Mouse (Mus musculus) hindbrain, embryonic 15.5 days (tissue): Measurements from ENCODE around the gene Ppp2r3a. TPM values are rescaled to one million over a fixed set of nuclear protein-coding genes. Genes with fewer than 3 reads are reported as not detected.

Source experiments
- ATAC-seq: fragments of 200-750 bp; cut with Nextera tagmentation; 2 replicates; pipeline ENCODE4 v1.8.0; 2017; ENCODE audit warnings: low read depth, moderate number of reproducible peaks, moderate TSS enrichment; ENCODE audit not compliant: low FRiP score
- H3K27ac ChIP-seq: fragments of 300-500 bp; sonication (generic); replicated peaks from 2 replicates; pipeline ENCODE4 v1.5.1; 2015; ENCODE audit warnings: mild to moderate bottlenecking, inconsistent platforms
- H3K27me3 ChIP-seq: fragments of 300-500 bp; sonication (generic); 2 replicates; pipeline ENCODE4 v1.6.1; 2015; ENCODE audit warnings: control low read depth, inconsistent platforms
- H3K36me3 ChIP-seq: fragments of 300-500 bp; sonication (generic); 2 replicates; pipeline ENCODE4 v1.6.1; 2015; ENCODE audit warnings: control low read depth, inconsistent platforms
- H3K4me1 ChIP-seq: fragments of 300-500 bp; sonication (generic); replicated peaks from 2 replicates; pipeline ENCODE4 v1.6.1; 2015; ENCODE audit warnings: control low read depth, inconsistent platforms
- H3K4me2 ChIP-seq: fragments of 300-500 bp; sonication (generic); 2 replicates; pipeline ENCODE4 v1.6.1; 2015; ENCODE audit warnings: moderate library complexity, mild to moderate bottlenecking, inconsistent platforms
- H3K4me3 ChIP-seq: fragments of 300-500 bp; sonication (generic); 2 replicates; pipeline ENCODE4 v1.5.1; 2015; ENCODE audit warnings: mild to moderate bottlenecking, inconsistent platforms
- H3K9ac ChIP-seq: fragments of 300-500 bp; sonication (generic); 2 replicates; pipeline ENCODE4 v1.6.1; 2015; ENCODE audit warnings: inconsistent platforms
- H3K9me3 ChIP-seq: fragments of 300-500 bp; sonication (generic); 2 replicates; pipeline ENCODE4 v1.6.1; 2016; ENCODE audit warnings: control low read depth, inconsistent platforms
- WGBS: fragments of 180-500 bp; shearing (Covaris S2); methylation state at CpG from one replicate; pipeline ENCODE4 v1.1.7; 2015; 5-methylcytosine and 5-hydroxymethylcytosine counted together
- polyA plus RNA-seq: library from polyadenylated mRNA; unstranded; fragments of >200 nt; fragmentation: Nextera tagmentation; extraction: Ambion mirVana; gene quantifications from 2 replicates; pipeline ENCODE4 v1.2.1, GENCODE M21; 2015

The Ppp2r3a gene
- polyA plus RNA-seq, 1 experiment from 2014 or later, result 23.3 TPM

DNA sequence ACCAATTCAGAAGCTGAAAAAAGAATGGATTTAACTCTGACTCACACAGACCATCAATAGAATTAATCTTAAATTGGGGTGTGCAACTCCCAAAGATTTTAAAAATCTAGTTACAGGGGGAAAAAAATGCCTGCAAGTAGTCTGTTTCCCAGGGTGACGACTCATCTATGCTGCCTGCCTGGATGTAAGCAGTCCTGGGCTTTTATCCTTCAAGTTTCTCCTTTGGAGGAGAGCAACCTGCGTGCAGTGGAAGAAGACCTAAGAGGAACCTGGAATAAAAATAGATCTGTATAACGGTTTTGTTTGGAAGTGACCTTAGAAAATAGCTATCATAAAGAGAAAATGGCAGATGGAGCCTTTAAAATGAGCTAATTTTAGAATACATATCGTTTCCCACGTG, 179.1 kb downstream of the Ppp2r3a start:
- Histone ChIP-seq H3K4me3 (no peak overlapping the region), H3K4me2 (peak overlapping the region; percentile 68; the same call in 1 of the 2 replicates), H3K9me3 (no peaks in the 10 kb centered on the region), H3K4me1 (peaks cover 15% of the 10 kb centered on the region), H3K27me3 (no peaks in the 10 kb centered on the region), H3K27ac (no peak overlapping the region), H3K9ac (no peak overlapping the region), H3K36me3 (no peaks in the 10 kb centered on the region)
- WGBS, result 46% methylated on average over 5 of the region's 5 CpGs
- no peak for ATAC-seq

- Histone ChIP-seq H3K4me3 (no peak overlapping the region), H3K36me3 (no peaks in the 10 kb centered on the region), H3K4me2 (no peak overlapping the region), H3K4me1 (peaks cover 7% of the 10 kb centered on the region), H3K9ac (no peak overlapping the region), H3K9me3 (no peaks in the 10 kb centered on the region), H3K27me3 (no peaks in the 10 kb centered on the region), H3K27ac (no peak overlapping the region)
- ATAC-seq, result no peak
- WGBS, result 97% methylated on average over 3 of the region's 3 CpGs
These were observed 181.8 kb downstream of the Ppp2r3a start for GRCm38 (mm10) chr9:101069781-101070180.

GRCm38 (mm10) chr9:101065076-101065602, 186.5 kb downstream of the Ppp2r3a start:
- no peak overlapping the region for H3K27ac ChIP-seq
- H3K9ac ChIP-seq, result no peak overlapping the region
- no peak for ATAC-seq
- no peaks in the 10 kb centered on the region for H3K4me1 ChIP-seq
- 75% methylated on average over 3 of the region's 3 CpGs for WGBS
- H3K27me3 ChIP-seq, result no peaks in the 10 kb centered on the region
- H3K4me3 ChIP-seq, result no peak overlapping the region
- no peaks in the 10 kb centered on the region for H3K9me3 ChIP-seq
- H3K4me2 ChIP-seq, result no peak overlapping the region
- no peaks in the 10 kb centered on the region for H3K36me3 ChIP-seq

GRCm38 (mm10) chr9:101062253-101062780, 189.3 kb downstream of the Ppp2r3a start:
- Histone ChIP-seq H3K27me3 (no peaks in the 10 kb centered on the region), H3K36me3 (no peaks in the 10 kb centered on the region), H3K4me3 (no peak overlapping the region), H3K27ac (no peak overlapping the region), H3K4me1 (no peaks in the 10 kb centered on the region), H3K4me2 (no peak overlapping the region), H3K9me3 (no peaks in the 10 kb centered on the region), H3K9ac (no peak overlapping the region)
- WGBS, result 61% methylated on average over 6 of the region's 6 CpGs
- no peak for ATAC-seq

- H3K27me3 ChIP-seq, result no peaks in the 10 kb centered on the region
- no peaks in the 10 kb centered on the region for H3K4me1 ChIP-seq
- H3K4me2 ChIP-seq, result no peak overlapping the region
- WGBS, result 76% methylated on average over 11 of the region's 11 CpGs
- H3K36me3 ChIP-seq, result no peaks in the 10 kb centered on the region
- ATAC-seq, result no peak
- no peak overlapping the region for H3K27ac ChIP-seq
- no peak overlapping the region for H3K9ac ChIP-seq
- H3K4me3 ChIP-seq, result no peak overlapping the region
- no peaks in the 10 kb centered on the region for H3K9me3 ChIP-seq
These were observed 190.6 kb downstream of the Ppp2r3a start for GRCm38 (mm10) chr9:101061035-101061434.

- no peak for ATAC-seq
- no peak overlapping the region for H3K4me2 ChIP-seq
- no peak overlapping the region for H3K9ac ChIP-seq
- no peak overlapping the region for H3K27ac ChIP-seq
- H3K36me3 ChIP-seq, result no peaks in the 10 kb centered on the region
- H3K4me3 ChIP-seq, result no peak overlapping the region
- no peaks in the 10 kb centered on the region for H3K4me1 ChIP-seq
- no peaks in the 10 kb centered on the region for H3K27me3 ChIP-seq
- WGBS, result 94% methylated on average over 4 of the region's 4 CpGs
- H3K9me3 ChIP-seq, result no peaks in the 10 kb centered on the region
These were observed 194.4 kb downstream of the Ppp2r3a start for GRCm38 (mm10) chr9:101057156-101057555.

Other genes starting within 250 kb of the Ppp2r3a start
- gene Pccb, start 216.9 kb downstream of the Ppp2r3a start, polyA plus RNA-seq, result 24.3 and 25.5 TPM in 2 replicates
- gene Msl2, start 177.7 kb downstream of the Ppp2r3a start, polyA plus RNA-seq, result 3.7 and 4.6 TPM in 2 replicates